Mouse (Mus musculus) embryonic facial prominence, embryonic 15.5 days (tissue): ENCODE data around the gene Mgll. TPM values are rescaled to one million over a fixed set of nuclear protein-coding genes. Genes with fewer than 3 reads are reported as not detected.

Source experiments
- ATAC-seq: fragments of 200-750 bp; cut with Nextera tagmentation; 2 replicates; pipeline ENCODE4 v1.8.0; 2017; ENCODE audit warnings: low read depth, moderate TSS enrichment; ENCODE audit not compliant: insufficient number of reproducible peaks, low FRiP score, low TSS enrichment
- H3K27ac ChIP-seq: fragments of 300-500 bp; sonication (generic); replicated peaks from 2 replicates; pipeline ENCODE4 v1.5.1; 2015; ENCODE audit warnings: mild to moderate bottlenecking, inconsistent platforms
- H3K27me3 ChIP-seq: fragments of 300-500 bp; sonication (generic); 2 replicates; pipeline ENCODE4 v1.6.1; 2015; ENCODE audit warnings: inconsistent platforms
- H3K36me3 ChIP-seq: fragments of 300-500 bp; sonication (generic); 2 replicates; pipeline ENCODE4 v1.6.1; 2015; ENCODE audit warnings: mild to moderate bottlenecking, inconsistent platforms
- H3K4me1 ChIP-seq: fragments of 300-500 bp; sonication (generic); 2 replicates; pipeline ENCODE4 v1.6.1; 2015; ENCODE audit warnings: inconsistent platforms
- H3K4me2 ChIP-seq: fragments of 300-500 bp; sonication (generic); replicated peaks from 2 replicates; pipeline ENCODE4 v1.6.1; 2015; ENCODE audit warnings: mild to moderate bottlenecking, inconsistent platforms
- H3K4me3 ChIP-seq: fragments of 300-500 bp; sonication (generic); replicated peaks from 2 replicates; pipeline ENCODE4 v1.5.1; 2015; ENCODE audit warnings: mild to moderate bottlenecking, inconsistent platforms
- H3K9ac ChIP-seq: fragments of 300-500 bp; sonication (generic); 2 replicates; pipeline ENCODE4 v1.6.1; 2015; ENCODE audit warnings: inconsistent platforms
- H3K9me3 ChIP-seq: fragments of 300-500 bp; sonication (generic); replicated peaks from 2 replicates; pipeline ENCODE4 v1.6.1; 2016; ENCODE audit warnings: inconsistent platforms
- WGBS: fragments of 180-500 bp; shearing (Covaris S2); methylation state at CpG from one replicate; pipeline ENCODE4 v1.1.7; 2015; 5-methylcytosine and 5-hydroxymethylcytosine counted together
- polyA plus RNA-seq: library from polyadenylated mRNA; unstranded; fragments of >200 nt; fragmentation: Nextera tagmentation; extraction: Ambion mirVana; gene quantifications from 2 replicates; pipeline ENCODE4 v1.2.1, GENCODE M21; 2015

Mgll gene
- polyA plus RNA-seq: 28.7 and 31.6 TPM in 2 replicates

DNA sequence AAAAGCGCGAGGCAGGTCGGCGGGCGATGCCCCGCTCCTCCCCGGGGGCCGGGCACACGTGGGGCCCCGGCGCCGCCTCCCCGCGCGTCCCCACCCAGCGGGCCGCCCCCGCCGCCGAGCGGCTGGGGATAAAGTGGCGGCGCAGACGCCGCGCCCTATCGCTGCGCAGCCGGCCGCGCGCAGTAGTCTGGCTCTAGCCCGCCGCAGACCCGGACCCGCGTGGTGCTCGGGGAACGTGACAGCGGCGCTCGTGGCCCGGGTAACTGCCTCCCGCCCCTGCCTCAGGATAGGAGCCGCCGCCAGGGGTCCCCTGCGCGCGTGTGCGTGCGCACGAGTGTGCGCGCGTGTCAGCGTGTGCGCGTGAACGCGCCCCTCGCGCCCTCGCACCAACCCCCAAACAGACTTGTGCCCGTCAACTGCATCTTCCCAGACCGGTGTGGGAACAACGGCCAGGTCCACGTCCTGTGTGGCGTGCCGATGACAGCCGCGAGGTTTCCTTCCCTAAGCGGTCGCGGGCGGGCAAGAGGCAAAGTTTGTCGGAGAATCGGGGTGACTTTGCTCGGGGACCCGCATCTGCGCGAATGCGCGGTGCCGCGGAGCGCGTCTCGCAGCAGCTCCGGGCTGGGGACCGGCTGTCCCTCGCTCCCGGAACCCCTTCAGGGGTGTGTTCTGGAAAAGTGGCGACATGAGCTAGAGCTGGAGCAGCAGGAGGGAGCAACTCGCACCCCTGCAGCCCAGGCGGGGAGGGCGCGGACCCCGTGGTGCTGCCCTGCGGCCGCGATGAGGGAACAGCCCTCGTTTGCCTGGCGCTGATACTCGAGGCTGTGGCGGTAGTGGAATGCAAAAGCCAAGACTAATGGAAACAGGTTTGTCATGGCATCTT, at the start of gene Mgll:
Mgll (plus strand) TSS at position 100 of the 883 bp plus-strand sequence.
- Histone ChIP-seq H3K9me3 (no peaks in the 10 kb centered on the region), H3K9ac (peak within 1 kb of the TSS; percentile 49), H3K27me3 (0 out of 2 replicates have a peak, but pooled peaks cover 4% of the 10 kb centered on the region), H3K4me3 (peak within 1 kb of the TSS; percentile 69), H3K36me3 (no peaks in the 10 kb centered on the region), H3K4me1 (peaks cover 9% of the 10 kb centered on the region), H3K4me2 (peak within 1 kb of the TSS; percentile 90), H3K27ac (peak within 1 kb of the TSS; percentile 55)
- ATAC-seq: peak; percentile 77
- under 1% methylated on average over 102 of the region's 105 CpGs for WGBS

DNA sequence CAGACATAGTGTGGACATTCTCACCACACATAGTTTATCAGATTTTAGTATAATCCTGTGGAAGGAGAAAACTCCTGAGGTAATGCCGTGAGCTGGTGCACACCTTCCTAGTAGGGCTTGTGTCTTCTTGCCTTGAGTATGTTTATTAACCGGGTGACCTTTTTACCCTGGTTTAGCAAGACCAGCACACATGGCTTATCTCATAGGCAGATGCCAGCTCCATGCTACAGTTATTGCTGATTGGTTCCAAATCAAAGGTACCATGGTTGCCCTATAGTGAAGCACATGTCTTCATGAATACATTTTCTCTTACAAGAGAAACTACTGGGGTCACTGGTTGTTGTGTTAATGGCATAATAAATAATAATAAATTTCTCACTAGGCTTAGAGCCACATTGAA, 48.4 kb upstream of the Mgll start:
- Histone ChIP-seq H3K27me3 (no peaks in the 10 kb centered on the region), H3K4me3 (no peak overlapping the region), H3K36me3 (no peaks in the 10 kb centered on the region), H3K4me1 (no peaks in the 10 kb centered on the region), H3K4me2 (no peak overlapping the region), H3K27ac (no peak overlapping the region), H3K9ac (no peak overlapping the region), H3K9me3 (no peaks in the 10 kb centered on the region)
- no peak for ATAC-seq
- WGBS: 80% methylated on average over 2 of the region's 2 CpGs

DNA sequence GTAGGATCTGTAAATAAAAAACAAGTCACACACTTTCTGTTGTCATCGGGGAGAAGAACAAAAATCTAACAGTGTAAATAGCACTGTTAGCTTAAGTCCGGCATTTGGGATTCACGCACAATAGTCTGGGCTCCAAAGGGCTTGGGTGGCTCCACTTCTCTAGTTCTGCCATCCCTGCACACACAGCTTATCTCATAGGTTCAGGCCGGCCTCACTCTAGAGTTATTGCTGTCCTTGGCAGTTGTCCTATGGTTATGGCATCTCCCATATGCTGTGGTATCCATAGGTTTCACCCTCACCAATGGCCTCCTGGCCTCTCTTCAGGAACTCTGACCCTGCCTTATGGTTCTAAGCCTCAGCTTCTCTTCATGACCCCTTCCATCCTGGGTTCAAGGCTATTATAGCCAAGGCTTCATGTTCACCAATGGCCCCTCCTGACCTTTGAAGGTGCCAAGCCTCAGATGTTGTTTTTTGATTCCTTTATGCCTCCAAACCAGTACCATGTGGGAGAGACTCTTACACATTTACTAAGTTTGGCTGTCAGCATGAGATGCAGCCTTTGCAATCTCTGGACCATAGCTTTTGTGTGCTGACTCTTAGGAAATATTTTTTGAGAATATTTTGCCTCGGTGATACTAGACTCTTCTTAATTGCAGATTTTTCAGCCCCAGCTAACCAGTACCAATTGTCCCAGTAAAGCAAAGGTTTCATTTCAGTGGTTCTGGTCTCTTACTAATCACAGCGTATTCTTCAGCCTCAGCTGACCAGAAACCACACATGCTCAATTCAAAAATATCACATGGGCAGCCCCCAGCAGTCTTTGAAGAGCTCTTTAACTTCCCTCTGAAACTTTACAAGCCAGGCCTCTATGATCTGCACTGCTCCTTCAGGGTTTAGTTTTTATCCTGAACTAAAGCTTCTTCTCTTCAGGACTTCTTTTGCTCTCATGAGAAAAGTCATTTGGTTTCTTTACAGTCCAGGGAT, 47.2 kb upstream of the Mgll start:
- peak; percentile 47; the same call in 1 of the 2 replicates for ATAC-seq
- H3K9me3 ChIP-seq: no peaks in the 10 kb centered on the region

GRCm38 (mm10) chr6:88677738-88678137, 46.5 kb upstream of the Mgll start:
- Histone ChIP-seq H3K4me1 (no peaks in the 10 kb centered on the region), H3K36me3 (no peaks in the 10 kb centered on the region), H3K27me3 (no peaks in the 10 kb centered on the region), H3K9me3 (no peaks in the 10 kb centered on the region), H3K9ac (no peak overlapping the region), H3K4me3 (no peak overlapping the region), H3K27ac (no peak overlapping the region), H3K4me2 (no peak overlapping the region)
- 45% methylated on average over 2 of the region's 2 CpGs for WGBS
- no peak for ATAC-seq

More for the DNA sequence above, 47.2 kb upstream of the Mgll start:
- Histone ChIP-seq H3K27ac (0 out of 2 replicates have a peak overlapping the region, but pooled peaks have one; percentile 11), H3K4me1 (no peaks in the 10 kb centered on the region), H3K4me2 (no peak overlapping the region), H3K4me3 (no peak overlapping the region), H3K9ac (no peak overlapping the region), H3K36me3 (no peaks in the 10 kb centered on the region), H3K27me3 (no peaks in the 10 kb centered on the region)
- 84% methylated on average over 6 of the region's 6 CpGs for WGBS

GRCm38 (mm10) chr6:88681026-88681425, 43.2 kb upstream of the Mgll start:
- 84% methylated on average over 3 of the region's 3 CpGs for WGBS
- Histone ChIP-seq H3K36me3 (no peaks in the 10 kb centered on the region), H3K4me3 (no peak overlapping the region), H3K4me1 (no peaks in the 10 kb centered on the region), H3K9me3 (no peaks in the 10 kb centered on the region), H3K27me3 (no peaks in the 10 kb centered on the region), H3K9ac (no peak overlapping the region), H3K4me2 (no peak overlapping the region), H3K27ac (no peak overlapping the region)
- no peak for ATAC-seq

DNA sequence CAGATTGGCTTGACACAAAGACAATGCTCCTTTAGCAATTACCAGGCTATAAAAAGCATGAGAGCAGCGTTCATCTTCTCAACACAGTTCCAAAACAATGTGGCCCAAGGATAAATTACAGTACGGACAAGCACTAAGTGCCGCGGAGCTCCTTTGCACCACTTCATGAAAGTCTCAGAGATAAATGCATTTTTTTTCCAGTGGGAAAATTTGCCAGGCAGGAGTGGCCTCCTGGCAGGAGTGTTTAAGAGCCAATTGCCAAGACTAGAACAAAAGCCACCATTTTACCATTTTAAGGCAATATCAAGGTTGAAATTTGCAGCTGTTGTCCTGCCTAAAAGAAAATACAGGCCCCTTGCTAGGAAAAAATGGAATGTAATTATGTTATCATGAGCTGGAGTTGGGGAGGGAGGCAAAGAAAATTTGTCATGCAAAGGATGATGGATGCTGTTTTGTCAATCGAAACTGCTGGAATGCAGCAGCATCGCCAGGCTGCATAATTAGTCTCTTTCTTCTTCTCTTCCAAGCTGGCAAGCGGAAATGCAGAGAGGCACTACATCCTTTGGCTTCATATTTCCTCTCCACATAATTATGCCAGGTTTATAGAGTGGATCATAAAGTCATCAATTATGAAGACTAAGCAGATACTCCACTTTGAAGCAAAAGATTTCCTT, 40.7 kb upstream of the Mgll start:
- H3K4me2 ChIP-seq: no peak overlapping the region
- no peak overlapping the region for H3K27ac ChIP-seq
- H3K4me3 ChIP-seq: no peak overlapping the region
- H3K9ac ChIP-seq: no peak overlapping the region
- H3K27me3 ChIP-seq: no peaks in the 10 kb centered on the region
- H3K9me3 ChIP-seq: no peaks in the 10 kb centered on the region
- ATAC-seq: no peak
- H3K4me1 ChIP-seq: no peaks in the 10 kb centered on the region
- 51% methylated on average over 7 of the region's 7 CpGs for WGBS
- H3K36me3 ChIP-seq: no peaks in the 10 kb centered on the region

DNA sequence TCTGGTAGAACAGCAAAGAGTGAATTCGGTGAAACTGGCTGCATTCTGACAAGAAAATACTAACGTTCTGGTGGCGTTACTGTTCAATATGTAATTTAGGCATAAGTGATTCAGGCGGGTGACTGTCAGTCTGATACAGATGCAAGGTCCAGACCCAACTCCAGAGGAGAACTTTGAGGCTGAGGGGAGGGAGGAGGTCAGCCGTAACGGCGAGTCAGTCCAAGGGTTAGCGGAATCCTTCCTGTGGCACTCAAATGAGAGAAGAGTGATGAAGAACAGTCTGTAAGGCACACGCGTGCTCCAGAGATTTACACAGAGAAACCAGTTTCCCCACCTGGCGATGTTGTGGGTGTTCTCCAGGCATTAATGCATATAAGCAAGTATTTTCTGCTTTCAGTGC, 36.0 kb upstream of the Mgll start:
- Histone ChIP-seq H3K36me3 (no peaks in the 10 kb centered on the region), H3K9me3 (no peaks in the 10 kb centered on the region), H3K27me3 (no peaks in the 10 kb centered on the region), H3K9ac (no peak overlapping the region), H3K4me3 (no peak overlapping the region), H3K27ac (no peak overlapping the region), H3K4me1 (no peaks in the 10 kb centered on the region), H3K4me2 (no peak overlapping the region)
- WGBS: 76% methylated on average over 11 of the region's 11 CpGs
- no peak for ATAC-seq

DNA sequence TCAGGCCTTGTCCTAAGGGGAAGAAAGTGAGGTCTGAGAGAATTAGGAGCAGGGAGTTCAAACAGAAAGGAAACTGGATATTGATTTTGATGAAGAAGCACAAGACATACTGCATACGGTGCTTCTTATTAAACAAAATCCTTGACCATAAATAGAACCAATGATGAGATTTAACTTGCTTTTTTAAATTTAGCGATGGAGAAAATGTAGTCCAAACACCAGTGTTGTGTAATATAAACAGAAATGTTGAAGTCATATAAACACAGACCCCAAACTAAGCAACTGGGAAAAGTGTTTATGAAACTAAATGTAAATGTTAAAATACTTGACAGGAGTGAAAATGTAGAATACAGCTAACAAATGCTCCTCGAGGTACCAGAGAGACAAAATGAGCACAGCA, 35.5 kb upstream of the Mgll start:
- H3K27ac ChIP-seq: no peak overlapping the region
- H3K9ac ChIP-seq: no peak overlapping the region
- H3K4me2 ChIP-seq: no peak overlapping the region
- no peaks in the 10 kb centered on the region for H3K27me3 ChIP-seq
- no peaks in the 10 kb centered on the region for H3K36me3 ChIP-seq
- 64% methylated on average over 3 of the region's 3 CpGs for WGBS
- no peak for ATAC-seq
- H3K4me3 ChIP-seq: no peak overlapping the region
- no peaks in the 10 kb centered on the region for H3K4me1 ChIP-seq
- no peaks in the 10 kb centered on the region for H3K9me3 ChIP-seq

DNA sequence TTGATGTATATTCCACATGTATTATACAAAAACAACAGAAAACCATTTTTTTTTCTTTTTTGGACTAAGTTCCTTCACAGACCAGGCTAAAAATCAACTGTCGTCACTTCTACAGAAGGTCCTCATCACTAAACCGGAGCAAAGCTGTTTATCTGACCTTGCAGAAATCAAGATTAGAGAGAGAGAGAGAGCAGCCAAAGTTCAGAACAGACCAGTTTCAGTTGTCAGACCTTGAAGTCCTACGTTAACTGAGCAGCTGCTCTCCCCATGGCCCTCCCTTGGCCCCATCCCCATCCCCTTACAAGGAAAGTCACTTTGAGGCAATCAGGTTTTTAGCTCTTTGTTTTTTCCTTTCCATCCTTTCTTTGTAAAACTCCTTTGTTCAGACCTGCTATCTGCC, 34.0 kb upstream of the Mgll start:
- Histone ChIP-seq H3K4me2 (no peak overlapping the region), H3K27ac (no peak overlapping the region)

GRCm38 (mm10) chr6:88691361-88691760, 32.9 kb upstream of the Mgll start:
- 73% methylated on average over 2 of the region's 2 CpGs for WGBS
- H3K27ac ChIP-seq: no peak overlapping the region
- H3K9ac ChIP-seq: no peak overlapping the region
- no peaks in the 10 kb centered on the region for H3K9me3 ChIP-seq
- no peaks in the 10 kb centered on the region for H3K4me1 ChIP-seq
- H3K4me3 ChIP-seq: no peak overlapping the region
- no peak for ATAC-seq
- H3K4me2 ChIP-seq: no peak overlapping the region
- no peaks in the 10 kb centered on the region for H3K27me3 ChIP-seq
- no peaks in the 10 kb centered on the region for H3K36me3 ChIP-seq

More for the DNA sequence above, 34.0 kb upstream of the Mgll start:
- no peaks in the 10 kb centered on the region for H3K36me3 ChIP-seq
- no peak overlapping the region for H3K9ac ChIP-seq
- WGBS: 59% methylated on average over 3 of the region's 3 CpGs
- H3K4me3 ChIP-seq: no peak overlapping the region
- no peak for ATAC-seq
- H3K9me3 ChIP-seq: no peaks in the 10 kb centered on the region
- no peaks in the 10 kb centered on the region for H3K4me1 ChIP-seq
- no peaks in the 10 kb centered on the region for H3K27me3 ChIP-seq
